Mouse (Mus musculus) liver, embryonic 14.5 days (tissue): Measurements from ENCODE around the gene Crabp2. TPM values are rescaled to one million over a fixed set of nuclear protein-coding genes. Genes with fewer than 3 reads are reported as not detected.
"Not testable (repeated sequence)": the region's sequence is repeated elsewhere in the genome, so short reads cannot be mapped to it uniquely, and the experiment has no call there.

Experiments
- ATAC-seq: fragments of 200-750 bp; cut with Nextera tagmentation; 2 replicates; pipeline ENCODE4 v1.8.0; 2017; ENCODE audit warnings: moderate number of reproducible peaks, mild to moderate bottlenecking, moderate library complexity; ENCODE audit not compliant: insufficient read depth
- DNase-seq, 3 experiments: peaks; one replicate each; pipeline ENCODE4 v3.0.0-alpha.2; 2012 to 2013; ENCODE audit warnings: low read depth in 3 of 3, low spot score in 3 of 3
- H3K27ac ChIP-seq: fragments of 300-500 bp; sonication (generic); 2 replicates; pipeline ENCODE4 v1.5.1; 2014; ENCODE audit warnings: moderate library complexity, mild to moderate bottlenecking, control low read depth, inconsistent platforms
- H3K27me3 ChIP-seq: fragments of 300-500 bp; sonication (generic); 2 replicates; pipeline ENCODE4 v1.6.1; 2014; ENCODE audit warnings: mild to moderate bottlenecking, low read length, moderate library complexity; ENCODE audit not compliant: control insufficient read depth, insufficient read depth
- H3K36me3 ChIP-seq: fragments of 300-500 bp; sonication (generic); replicated peaks from 2 replicates; pipeline ENCODE4 v1.6.1; 2014; ENCODE audit warnings: low read depth; ENCODE audit not compliant: control insufficient read depth, insufficient read depth
- H3K4me1 ChIP-seq, 2 experiments: fragments of 200-500 bp in 1 of 2; fragments of 300-500 bp in 1 of 2; sonication (generic) in 1 of 2; replicated peaks; 2 replicates each; pipeline ENCODE4 v1.6.1; 2012 to 2014; ENCODE audit warnings: antibody characterized with exemption in 1 of 2, inconsistent platforms in 1 of 2, low read length in 1 of 2; ENCODE audit not compliant: control insufficient read depth in 2 of 2, insufficient read depth in 2 of 2
- H3K4me2 ChIP-seq: fragments of 300-500 bp; sonication (generic); 2 replicates; pipeline ENCODE4 v1.6.1; 2014; ENCODE audit warnings: low read depth, mild to moderate bottlenecking, control low read depth, moderate library complexity
- H3K4me3 ChIP-seq, 2 experiments: fragments of 200-500 bp in 1 of 2; fragments of 300-500 bp in 1 of 2; sonication (generic) in 1 of 2; 2 replicates each; pipeline ENCODE4 v1.5.1; 2012 to 2014; ENCODE audit warnings: low read depth in 2 of 2, low read length in 2 of 2, mild to moderate bottlenecking in 2 of 2, control low read depth in 1 of 2, inconsistent platforms in 1 of 2, moderate library complexity in 1 of 2; ENCODE audit not compliant: insufficient read depth in 1 of 2
- H3K9ac ChIP-seq: fragments of 300-500 bp; sonication (generic); replicated peaks from 2 replicates; pipeline ENCODE4 v1.6.1; 2014; ENCODE audit warnings: mild to moderate bottlenecking, control low read depth, moderate library complexity
- H3K9me3 ChIP-seq: fragments of 300-500 bp; sonication (generic); 2 replicates; pipeline ENCODE4 v1.6.1; 2016; ENCODE audit warnings: low read length, mixed read lengths; ENCODE audit not compliant: control insufficient read depth
- CTCF ChIP-seq: IDR thresholded peaks from 2 replicates; pipeline ENCODE4 v1.5.1; 2016; ENCODE audit warnings: antibody characterized with exemption, low read depth, control low read depth
- EP300 ChIP-seq: IDR thresholded peaks from 2 replicates; pipeline ENCODE4 v1.6.1; 2016; ENCODE audit warnings: antibody characterized with exemption, low read depth
- WGBS: fragments of 180-500 bp; shearing (Covaris S2); extraction: QIAGEN DNeasy Blood & Tissue Kit; methylation state at CpG from one replicate; pipeline ENCODE4 v1.1.7; 2014; ENCODE audit not compliant: insufficient replicate concordance; 5-methylcytosine and 5-hydroxymethylcytosine counted together
- polyA plus RNA-seq, 2 experiments: library from polyadenylated mRNA; depleted of rRNA in 1 of 2; stranded (reverse) in 1 of 2; unstranded in 1 of 2; fragments of >200 nt; fragmentation: Nextera tagmentation in 1 of 2; extraction: Ambion mirVana in 1 of 2; gene quantifications; 2 replicates each; pipeline versions ENCODE4 v1.2.1 to v1.2.3; 2012 to 2014

Crabp2 gene
- 0.17 and 0.23 TPM in 2 replicates for polyA plus RNA-seq (2012; rRNA removed)
- 0.10 and 0.15 TPM in 2 replicates for polyA plus RNA-seq (2014; fragmentation: Nextera tagmentation; extraction: Ambion mirVana)

- ATAC-seq = no peak
- Histone ChIP-seq H3K9me3 (no peaks in the 10 kb centered on the region), H3K27ac (no peak within 1 kb of the TSS), H3K36me3 (no peaks in the 10 kb centered on the region), H3K27me3 (peaks cover 82% of the 10 kb centered on the region), H3K4me2 (peak within 1 kb of the TSS; percentile 34; the same call in 1 of the 2 replicates), H3K9ac (no peak within 1 kb of the TSS), H3K4me3 (no peak within 1 kb of the TSS), H3K4me1 (no peaks in the 10 kb centered on the region)
- DNase-seq = no peak
- 3% methylated on average over 35 of the region's 35 CpGs for WGBS
- TF ChIP-seq EP300 (no peak), CTCF (no peak)
These were observed at the start of gene Crabp2 for GRCm38 (mm10) chr3:87948378-87949265. Crabp2 (plus strand) TSS chr3:87948666.

GRCm38 (mm10) chr3:87899266-87899665, 49.2 kb upstream of the Crabp2 start:
- Histone ChIP-seq H3K4me2 (no peak overlapping the region), H3K27me3 (no peaks in the 10 kb centered on the region), H3K9me3 (no peaks in the 10 kb centered on the region), H3K36me3 (no peaks in the 10 kb centered on the region), H3K4me1 (peaks cover 29 to 30% of the 10 kb centered on the region in 2 experiments), H3K9ac (no peak overlapping the region), H3K27ac (peak overlapping the region; percentile 2; the same call in 1 of the 2 replicates), H3K4me3 (no peak overlapping the region)
- DNase-seq = no peak
- no peak for TF ChIP-seq EP300
- no peak for TF ChIP-seq CTCF
- no peak for ATAC-seq
- 74% methylated on average over 3 of the region's 3 CpGs for WGBS

GRCm38 (mm10) chr3:87899776-87900175, 48.7 kb upstream of the Crabp2 start:
- H3K4me3 ChIP-seq = no peak overlapping the region
- no peak for TF ChIP-seq CTCF
- no peak for TF ChIP-seq EP300
- H3K9ac ChIP-seq = no peak overlapping the region; the same call in 1 of the 2 replicates
- no peak for ATAC-seq
- no peaks in the 10 kb centered on the region for H3K27me3 ChIP-seq
- DNase-seq = no peak
- WGBS = 77% methylated on average over 3 of the region's 3 CpGs
- no peaks in the 10 kb centered on the region for H3K36me3 ChIP-seq
- H3K4me2 ChIP-seq = 0 out of 2 replicates have a peak overlapping the region, but pooled peaks have one; percentile 20
- H3K9me3 ChIP-seq = no peaks in the 10 kb centered on the region
- H3K4me1 ChIP-seq = peaks cover 29 to 31% of the 10 kb centered on the region in 2 experiments
- H3K27ac ChIP-seq = peak overlapping the region; percentile 2

- Histone ChIP-seq H3K36me3 (no peaks in the 10 kb centered on the region), H3K9ac (peak overlapping the region; percentile 72), H3K27me3 (no peaks in the 10 kb centered on the region), H3K4me2 (peak overlapping the region; percentile 72), H3K9me3 (no peaks in the 10 kb centered on the region), H3K4me1 (peaks cover 29 to 38% of the 10 kb centered on the region in 2 experiments), H3K4me3 (peak overlapping the region; percentile 43 to 48), H3K27ac (peak overlapping the region; percentile 87)
- DNase-seq (peak; percentile 88 to 89 (median 89)), ATAC-seq (peak; percentile 79)
- TF ChIP-seq EP300 = peak; percentile 100
- TF ChIP-seq CTCF = no peak
- WGBS = 3% methylated on average over 1 of the region's 1 CpGs
These were observed 47.3 kb upstream of the Crabp2 start for GRCm38 (mm10) chr3:87901036-87901624.

- 48% methylated on average over 6 of the region's 6 CpGs for WGBS
- ATAC-seq, H3K9ac ChIP-seq, DNase-seq, H3K4me3 ChIP-seq, H3K27me3 ChIP-seq, H3K36me3 ChIP-seq, H3K9me3 ChIP-seq: not testable (repeated sequence)
- H3K4me1 ChIP-seq = peaks cover 29 to 38% of the 10 kb centered on the region in 2 experiments
- H3K27ac ChIP-seq = peak overlapping the region; percentile 87
- H3K4me2 ChIP-seq = peak overlapping the region; percentile 72
These were observed 46.5 kb upstream of the Crabp2 start for GRCm38 (mm10) chr3:87901959-87902358.
